Mouse (Mus musculus): ENCODE measurements at regions not wholly inside any gene's neighbourhood (a gene's known extent, or its start where the extent isn't known, plus 50 kb on each side); places are given as distances from the start of the nearest gene placed in this dataset.
"Not testable (repeated sequence)": the region's sequence is repeated elsewhere in the genome, so short reads cannot be mapped to it uniquely, and the experiment has no call there.

- no peaks in the 10 kb centered on the region for H3K36me3 ChIP-seq (ENCODE audit: insufficient read depth, low read length)
- no peak overlapping the region for H3K4me3 ChIP-seq (replicated peaks; ENCODE audit: low read length)
- TF ChIP-seq CTCF (conservative IDR thresholded peaks at IDR 0.05; ENCODE audit: low read length), result no peak
- no peak for TF ChIP-seq POU5F1 (IDR thresholded peaks at IDR 0.05; ENCODE audit: borderline replicate concordance, low read length)
- TF ChIP-seq NANOG (IDR thresholded peaks at IDR 0.05; ENCODE audit: borderline replicate concordance, low read length), result no peak
- H3K9me3 ChIP-seq (ENCODE audit: low read length), result peaks cover 3% of the 10 kb centered on the region; the same call in 1 of the 2 replicates
- H3K27me3 ChIP-seq (ENCODE audit: insufficient read depth, low read length), result no peaks in the 10 kb centered on the region
- H3K4me1 ChIP-seq (replicated peaks; ENCODE audit: low read depth, low read length), result no peaks in the 10 kb centered on the region
These were observed 860.5 kb upstream of the Foxg1 start for GRCm38 (mm10) chr12:48521996-48522395.

GRCm38 (mm10) chr12:48559690-48560089 is 822.8 kb upstream of the Foxg1 start:
- H3K36me3 ChIP-seq (ENCODE audit: insufficient read depth, low read length); H3K4me1 ChIP-seq (replicated peaks; ENCODE audit: low read depth, low read length); H3K4me3 ChIP-seq (replicated peaks; ENCODE audit: low read length); H3K27me3 ChIP-seq (ENCODE audit: insufficient read depth, low read length); H3K9me3 ChIP-seq (ENCODE audit: low read length): not testable (repeated sequence)

- no peak for TF ChIP-seq NANOG (IDR thresholded peaks at IDR 0.05; ENCODE audit: borderline replicate concordance, low read length)
- TF ChIP-seq CTCF (conservative IDR thresholded peaks at IDR 0.05; ENCODE audit: low read length), result no peak
- no peak for TF ChIP-seq POU5F1 (IDR thresholded peaks at IDR 0.05; ENCODE audit: borderline replicate concordance, low read length)
- no peaks in the 10 kb centered on the region for H3K27me3 ChIP-seq (ENCODE audit: insufficient read depth, low read length)
These were observed 777.9 kb upstream of the Foxg1 start for GRCm38 (mm10) chr12:48604401-48605197.

GRCm38 (mm10) chr12:48605423-48605822 is 777.0 kb upstream of the Foxg1 start:
- H3K4me3 ChIP-seq (replicated peaks; ENCODE audit: low read length), result no peak overlapping the region

More at GRCm38 (mm10) chr12:48604401-48605197, 777.9 kb upstream of the Foxg1 start:
- Histone ChIP-seq H3K4me1 (replicated peaks; ENCODE audit: low read depth, low read length) (no peaks in the 10 kb centered on the region), H3K9me3 (ENCODE audit: low read length) (no peaks in the 10 kb centered on the region), H3K4me3 (replicated peaks; ENCODE audit: low read length) (no peak overlapping the region), H3K36me3 (ENCODE audit: insufficient read depth, low read length) (no peaks in the 10 kb centered on the region)

GRCm38 (mm10) chr12:48609391-48609790 is 773.1 kb upstream of the Foxg1 start:
- TF ChIP-seq CTCF (conservative IDR thresholded peaks at IDR 0.05; ENCODE audit: low read length) (no peak), POU5F1 (IDR thresholded peaks at IDR 0.05; ENCODE audit: borderline replicate concordance, low read length) (no peak), NANOG (IDR thresholded peaks at IDR 0.05; ENCODE audit: borderline replicate concordance, low read length) (no peak)
- H3K4me3 ChIP-seq (replicated peaks; ENCODE audit: low read length), result no peak overlapping the region
- H3K27me3 ChIP-seq (ENCODE audit: insufficient read depth, low read length), result no peaks in the 10 kb centered on the region
- H3K4me1 ChIP-seq (replicated peaks; ENCODE audit: low read depth, low read length), result no peaks in the 10 kb centered on the region
- H3K9me3 ChIP-seq (ENCODE audit: low read length), result no peaks in the 10 kb centered on the region
- no peaks in the 10 kb centered on the region for H3K36me3 ChIP-seq (ENCODE audit: insufficient read depth, low read length)

More at GRCm38 (mm10) chr12:48605423-48605822, 777.0 kb upstream of the Foxg1 start:
- no peaks in the 10 kb centered on the region for H3K9me3 ChIP-seq (ENCODE audit: low read length)
- no peaks in the 10 kb centered on the region for H3K4me1 ChIP-seq (replicated peaks; ENCODE audit: low read depth, low read length)
- TF ChIP-seq CTCF (conservative IDR thresholded peaks at IDR 0.05; ENCODE audit: low read length) (no peak), NANOG (IDR thresholded peaks at IDR 0.05; ENCODE audit: borderline replicate concordance, low read length) (no peak), POU5F1 (IDR thresholded peaks at IDR 0.05; ENCODE audit: borderline replicate concordance, low read length) (no peak)
- no peaks in the 10 kb centered on the region for H3K27me3 ChIP-seq (ENCODE audit: insufficient read depth, low read length)
- H3K36me3 ChIP-seq (ENCODE audit: insufficient read depth, low read length), result no peaks in the 10 kb centered on the region

GRCm38 (mm10) chr12:48612066-48612465 is 770.4 kb upstream of the Foxg1 start:
- TF ChIP-seq NANOG (IDR thresholded peaks at IDR 0.05; ENCODE audit: borderline replicate concordance, low read length), result no peak
- H3K27me3 ChIP-seq (ENCODE audit: insufficient read depth, low read length), result no peaks in the 10 kb centered on the region
- H3K9me3 ChIP-seq (ENCODE audit: low read length), result no peaks in the 10 kb centered on the region
- H3K36me3 ChIP-seq (ENCODE audit: insufficient read depth, low read length), result no peaks in the 10 kb centered on the region
- no peaks in the 10 kb centered on the region for H3K4me1 ChIP-seq (replicated peaks; ENCODE audit: low read depth, low read length)
- H3K4me3 ChIP-seq (replicated peaks; ENCODE audit: low read length), result no peak overlapping the region

GRCm38 (mm10) chr12:48616337-48616736 is 766.1 kb upstream of the Foxg1 start:
- Histone ChIP-seq H3K4me3 (replicated peaks; ENCODE audit: low read length) (no peak overlapping the region), H3K9me3 (ENCODE audit: low read length) (no peaks in the 10 kb centered on the region), H3K27me3 (ENCODE audit: insufficient read depth, low read length) (no peaks in the 10 kb centered on the region), H3K4me1 (replicated peaks; ENCODE audit: low read depth, low read length) (peaks cover 5% of the 10 kb centered on the region; the same call in 1 of the 2 replicates), H3K36me3 (ENCODE audit: insufficient read depth, low read length) (no peaks in the 10 kb centered on the region)
- no peak for TF ChIP-seq CTCF (conservative IDR thresholded peaks at IDR 0.05; ENCODE audit: low read length)
- TF ChIP-seq NANOG (IDR thresholded peaks at IDR 0.05; ENCODE audit: borderline replicate concordance, low read length), result no peak
- no peak for TF ChIP-seq POU5F1 (IDR thresholded peaks at IDR 0.05; ENCODE audit: borderline replicate concordance, low read length)

- H3K27me3 ChIP-seq (ENCODE audit: insufficient read depth, low read length), result no peaks in the 10 kb centered on the region
- no peaks in the 10 kb centered on the region for H3K36me3 ChIP-seq (ENCODE audit: insufficient read depth, low read length)
- H3K4me3 ChIP-seq (replicated peaks; ENCODE audit: low read length), result no peak overlapping the region
- no peaks in the 10 kb centered on the region for H3K9me3 ChIP-seq (ENCODE audit: low read length)
- TF ChIP-seq NANOG (IDR thresholded peaks at IDR 0.05; ENCODE audit: borderline replicate concordance, low read length) (no peak), POU5F1 (IDR thresholded peaks at IDR 0.05; ENCODE audit: borderline replicate concordance, low read length) (no peak), CTCF (conservative IDR thresholded peaks at IDR 0.05; ENCODE audit: low read length) (no peak)
- H3K4me1 ChIP-seq (replicated peaks; ENCODE audit: low read depth, low read length), result no peaks in the 10 kb centered on the region
These were observed 748.9 kb upstream of the Foxg1 start for GRCm38 (mm10) chr12:48633559-48633958.

GRCm38 (mm10) chr12:48634671-48635241 is 747.7 kb upstream of the Foxg1 start:
- Histone ChIP-seq H3K4me3 (replicated peaks; ENCODE audit: low read length) (no peak overlapping the region), H3K4me1 (replicated peaks; ENCODE audit: low read depth, low read length) (no peaks in the 10 kb centered on the region), H3K27me3 (ENCODE audit: insufficient read depth, low read length) (no peaks in the 10 kb centered on the region), H3K36me3 (ENCODE audit: insufficient read depth, low read length) (no peaks in the 10 kb centered on the region), H3K9me3 (ENCODE audit: low read length) (no peaks in the 10 kb centered on the region)
- TF ChIP-seq NANOG (IDR thresholded peaks at IDR 0.05; ENCODE audit: borderline replicate concordance, low read length) (no peak), POU5F1 (IDR thresholded peaks at IDR 0.05; ENCODE audit: borderline replicate concordance, low read length) (no peak), CTCF (conservative IDR thresholded peaks at IDR 0.05; ENCODE audit: low read length) (no peak)

Measured in E14TG2a.4 (cell line).